Mouse (Mus musculus): ENCODE results near the gene Golga4.

GRCm38 (mm10) chr9:118608556-118608955, 102.5 kb downstream of the Golga4 start:
- TF ChIP-seq CTCF (IDR thresholded peaks at IDR 0.05; ENCODE audit: extremely low read depth, insufficient read depth, insufficient read length, insufficient replicate concordance), result no peak
- TF ChIP-seq POLR2A (IDR thresholded peaks at IDR 0.05; ENCODE audit: low read depth, low read length), result no peak

Data from spleen, adult 2 months (tissue).